Mouse (Mus musculus) lung, postnatal 4 days (tissue): Measurements from ENCODE around the gene Gm6685.
"Not testable (repeated sequence)": the region's sequence is repeated elsewhere in the genome, so short reads cannot be mapped to it uniquely, and the experiment has no call there.

Source experiments
- DNase-seq, 2 experiments: peaks; one replicate each; pipeline ENCODE4 v3.0.0; 2021

The Gm6685 gene

GRCm38 (mm10) chr11:28339224-28340150 lies at the start of gene Gm6685:
Gm6685 (minus strand) TSS chr11:28339867.
- not testable (repeated sequence) for DNase-seq

DNA sequence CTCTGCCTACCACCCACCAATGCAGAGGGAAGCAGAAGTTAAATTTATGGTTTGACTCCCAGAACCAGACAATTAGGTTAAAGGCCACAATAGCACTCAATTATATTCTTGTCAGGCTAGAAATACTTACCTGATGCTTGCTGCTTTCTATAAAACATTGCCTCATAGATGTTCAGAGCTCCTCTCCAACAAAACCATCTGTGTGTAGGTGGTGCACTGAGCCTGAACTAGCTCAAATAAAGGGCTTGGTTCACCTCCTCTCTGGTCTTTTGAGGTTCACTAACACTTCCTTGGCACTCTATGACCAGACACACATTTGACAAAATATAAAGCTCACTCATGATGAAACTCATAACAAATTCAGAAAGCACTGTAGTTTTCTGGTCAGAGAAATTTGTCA lies 36.2 kb upstream of the Gm6685 start:
- no peak for DNase-seq

GRCm38 (mm10) chr11:28374636-28375035 lies 35.0 kb upstream of the Gm6685 start:
- DNase-seq = no peak

DNA sequence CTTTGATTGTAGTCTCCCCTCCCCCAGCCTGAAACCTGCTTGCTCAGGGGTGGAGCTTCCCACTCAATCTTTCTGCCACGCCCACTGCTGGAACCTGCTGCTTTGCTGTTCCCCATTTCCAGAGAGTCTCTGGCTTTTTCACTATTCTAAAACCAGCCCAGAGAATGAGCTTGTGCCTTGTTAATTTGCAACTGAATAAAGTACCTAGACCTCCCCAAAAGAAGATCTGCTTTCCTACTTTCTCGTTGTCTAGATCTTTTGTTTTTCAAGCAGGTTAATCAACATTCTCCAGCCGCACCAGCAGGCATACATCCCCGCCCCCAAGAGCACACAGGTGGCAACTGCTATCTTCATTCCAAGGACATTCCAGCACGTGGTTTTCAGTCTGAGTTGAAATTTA lies 31.7 kb upstream of the Gm6685 start:
- DNase-seq = not testable (repeated sequence)

GRCm38 (mm10) chr11:28365929-28366244 lies 26.2 kb upstream of the Gm6685 start:
- DNase-seq = no peak

DNA sequence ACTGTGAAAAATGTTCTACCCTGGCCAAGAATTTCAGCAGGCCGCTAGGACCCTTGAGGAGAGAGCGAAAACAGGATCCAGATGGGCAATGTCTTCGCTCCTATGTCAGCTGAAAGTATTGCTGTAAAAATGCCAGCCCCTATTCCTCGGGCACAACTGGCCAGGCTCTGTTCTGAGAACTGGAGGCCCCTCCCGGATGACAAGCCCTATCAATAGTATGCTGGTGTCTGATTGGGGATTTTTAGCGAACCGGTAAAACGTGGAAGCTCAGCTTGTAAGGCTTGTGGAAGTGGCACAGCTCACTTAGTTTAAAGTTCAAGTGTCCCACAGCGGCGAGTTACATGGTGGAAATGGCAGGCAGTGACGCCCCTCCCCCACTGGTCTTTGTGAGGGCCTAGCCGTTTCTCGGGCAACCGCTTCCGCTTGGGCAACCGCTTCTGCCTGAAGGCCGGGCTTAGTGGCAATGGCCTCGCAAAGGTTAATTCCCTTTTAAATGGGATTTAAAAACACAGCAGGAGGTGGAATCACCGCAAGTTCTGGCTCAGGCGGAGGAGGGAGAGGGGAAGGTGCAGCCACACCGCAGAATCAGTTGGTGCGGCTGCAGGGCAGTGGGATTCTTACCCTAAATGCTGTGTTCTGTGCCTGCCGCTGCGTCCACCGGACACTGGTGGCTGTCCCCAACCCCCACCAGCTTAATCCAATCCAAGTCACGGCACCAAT lies 25.7 kb upstream of the Gm6685 start:
- DNase-seq = peak; percentile 89 to 90

DNA sequence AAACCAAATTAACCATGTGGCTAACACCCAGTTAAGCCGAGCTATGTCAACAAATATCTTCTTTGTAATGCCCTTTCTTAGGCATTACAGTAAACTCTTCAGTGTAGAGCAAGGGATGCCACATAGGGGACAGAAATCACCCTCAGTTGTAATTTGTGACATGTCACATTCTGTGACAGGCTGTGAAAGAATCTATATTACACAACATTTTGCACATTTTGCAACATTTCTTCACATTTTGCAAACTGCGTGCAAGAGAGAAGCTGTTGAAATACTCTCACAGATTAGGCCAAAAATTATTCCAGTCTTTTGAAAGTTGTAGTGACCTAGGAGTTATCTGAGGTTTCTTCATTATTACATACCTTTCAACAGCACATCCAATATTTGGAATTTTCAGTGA lies 3.8 kb upstream of the Gm6685 start:
- DNase-seq = no peak

DNA sequence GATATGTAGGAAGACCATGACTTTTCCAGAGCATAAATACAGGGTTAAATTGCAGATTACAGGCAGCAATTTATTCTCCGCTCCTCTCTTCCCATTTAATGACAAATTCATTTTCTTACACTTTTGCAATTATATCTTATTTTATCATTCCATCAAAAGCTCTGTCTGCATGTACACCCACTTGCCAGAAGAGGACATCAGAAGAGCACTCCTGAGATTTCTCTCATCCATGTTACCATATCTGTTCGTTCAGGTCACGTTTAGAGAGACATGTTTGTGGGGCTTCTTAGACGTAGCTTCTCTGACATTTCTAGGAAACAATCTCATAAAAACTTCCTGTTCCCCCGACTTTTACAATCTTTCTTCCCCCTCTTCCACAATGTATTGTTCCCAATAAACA lies 2.2 kb upstream of the Gm6685 start:
- no peak for DNase-seq

DNA sequence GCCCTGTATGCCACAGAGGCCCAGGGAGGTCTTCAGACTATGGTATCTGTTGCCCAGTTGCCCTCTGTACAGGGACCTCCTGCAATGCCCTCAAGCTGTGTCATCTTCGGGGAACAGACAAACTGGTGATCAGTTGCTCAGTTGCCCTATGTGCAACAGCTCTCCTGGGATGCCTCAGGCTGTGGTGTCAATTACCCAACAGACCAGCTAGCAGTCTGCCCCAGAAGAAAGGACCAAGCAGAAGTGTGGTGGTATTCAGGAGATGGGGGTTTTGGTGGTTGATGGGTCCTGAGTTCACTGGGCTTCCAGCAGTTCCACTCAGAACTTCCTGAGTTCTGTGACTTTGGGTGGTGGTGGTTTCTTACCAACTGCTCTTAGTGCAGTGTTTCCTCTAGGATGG lies 11.8 kb downstream of the Gm6685 start:
- no peak for DNase-seq

GRCm38 (mm10) chr11:28313396-28313795 lies 26.3 kb downstream of the Gm6685 start:
- no peak for DNase-seq

GRCm38 (mm10) chr11:28307723-28308122 lies 31.9 kb downstream of the Gm6685 start:
- DNase-seq = no peak

DNA sequence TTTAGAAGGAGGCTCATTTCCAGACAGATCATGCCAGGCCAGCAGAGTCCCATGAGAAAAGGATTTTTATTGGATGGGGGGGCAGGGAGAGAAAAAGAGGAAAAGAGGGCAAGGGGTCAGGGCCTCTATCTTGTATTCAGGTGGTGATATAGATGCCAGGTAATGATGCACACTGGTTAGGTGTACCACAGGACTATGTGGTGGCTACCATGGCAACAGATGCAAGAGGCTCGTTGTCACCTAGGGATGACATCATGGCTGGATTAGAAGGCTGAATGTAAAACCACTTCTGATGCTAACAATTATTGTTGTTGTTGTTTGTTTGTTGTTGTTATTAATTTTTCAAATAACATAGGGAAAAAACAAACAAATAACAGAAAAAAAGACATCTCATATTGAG lies 49.2 kb downstream of the Gm6685 start:
- no peak for DNase-seq
